Mouse (Mus musculus): ENCODE measurements around the gene Fitm1.

DNA sequence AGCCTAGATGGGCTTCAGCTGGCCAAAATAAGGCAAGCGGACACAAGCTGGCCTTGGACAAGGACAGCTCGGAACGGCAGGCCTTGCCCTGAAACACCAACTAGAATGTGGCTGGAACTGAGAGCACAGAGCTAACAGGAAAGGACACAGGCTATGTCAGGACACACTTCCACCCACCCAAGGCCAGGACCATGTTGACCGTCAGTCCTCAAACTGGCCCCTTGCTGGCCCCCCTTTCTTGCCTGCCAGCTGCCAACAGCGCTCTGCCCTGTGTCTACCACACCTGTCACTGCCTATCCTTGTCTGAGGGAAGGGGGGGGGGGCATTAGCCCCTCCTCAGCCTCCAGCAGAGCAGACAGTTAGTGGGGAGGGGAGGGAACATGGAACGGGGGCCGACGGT lies at the start of gene Fitm1:
- TF ChIP-seq ZKSCAN1 (IDR thresholded peaks at IDR 0.05; ENCODE audit: borderline replicate concordance, low read depth, low read length) (no peak), MAX (IDR thresholded peaks at IDR 0.05; ENCODE audit: low read length) (no peak), POLR2A (IDR thresholded peaks at IDR 0.05; ENCODE audit: low read depth, low read length) (no peak), CTCF (conservative IDR thresholded peaks at IDR 0.05 in 1 of 2, IDR thresholded peaks at IDR 0.05 in 1 of 2; ENCODE audit: low read depth in 2 of 2, low read length in 2 of 2) (no peak), CHD2 (IDR thresholded peaks at IDR 0.05; ENCODE audit: low read length) (no peak), RCOR1 (conservative IDR thresholded peaks at IDR 0.05; ENCODE audit: low read depth, low read length) (no peak)
